Mouse (Mus musculus): ENCODE results near the gene Auts2.

DNA sequence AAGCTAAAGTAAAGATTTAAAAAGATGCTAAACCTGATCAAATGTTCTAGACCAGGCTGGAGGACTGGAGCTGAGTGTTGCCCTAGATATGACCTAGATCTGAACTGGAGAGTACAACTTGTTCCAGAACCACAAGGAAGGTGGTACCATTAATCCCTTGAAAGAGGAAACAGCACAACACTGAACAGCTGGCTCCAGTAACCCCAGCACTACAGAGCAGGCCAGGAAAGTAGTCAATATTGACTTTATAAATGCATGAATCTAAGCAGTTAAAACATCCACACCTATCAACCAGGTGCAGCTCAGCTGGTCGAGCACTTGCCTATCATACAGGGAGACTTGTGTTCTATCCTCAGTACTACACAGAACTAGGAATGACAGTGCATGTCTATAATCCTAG, 281.4 kb downstream of the Auts2 start:
- TF ChIP-seq POLR2AphosphoS2 (IDR thresholded peaks at IDR 0.05; ENCODE audit: low read depth, low read length) (no peak), SMC3 (IDR thresholded peaks at IDR 0.05; ENCODE audit: low read depth, low read length) (no peak), CTCF (conservative IDR thresholded peaks at IDR 0.05 in 1 of 2, IDR thresholded peaks at IDR 0.05 in 1 of 2; ENCODE audit: low read depth in 2 of 2, low read length in 2 of 2) (no peak), TCF12 (IDR thresholded peaks at IDR 0.05; ENCODE audit: low read depth, low read length) (no peak)

All from CH12.LX (cell line).